Mouse (Mus musculus): ENCODE measurements around the gene 2010109A12Rik. TPM values are rescaled to one million over a fixed set of nuclear protein-coding genes. Genes with fewer than 3 reads are reported as not detected.

2010109A12Rik gene
- total and polyA plus RNA-seq, 2 experiments = 0.28 TPM; not detected in 1

GRCm38 (mm10) chr5:93231721-93232120, 25.4 kb downstream of the 2010109A12Rik start:
- Histone ChIP-seq H3K27me3 (ENCODE audit: control insufficient read depth, insufficient read depth, low read length) (no peaks in the 10 kb centered on the region), H3K79me2 (ENCODE audit: control insufficient read depth, insufficient read depth, low read length) (no peaks in the 10 kb centered on the region), H3K9ac (ENCODE audit: low read depth, low read length) (no peak overlapping the region), H3K27ac (replicated peaks; ENCODE audit: insufficient read depth, low read depth, low read length) (no peak overlapping the region), H3K36me3 (ENCODE audit: control insufficient read depth, insufficient read depth, low read length) (no peaks in the 10 kb centered on the region), H3K4me1 (ENCODE audit: control insufficient read depth, insufficient read depth, low read length) (no peaks in the 10 kb centered on the region), H3K4me3 (ENCODE audit: insufficient read depth, low read depth, low read length) (no peak overlapping the region)
- no peak for TF ChIP-seq CTCF (IDR thresholded peaks at IDR 0.05; ENCODE audit: low read depth, low read length)
- no peak for TF ChIP-seq POLR2A (IDR thresholded peaks at IDR 0.05; ENCODE audit: extremely low read depth, insufficient read depth, low read length)
- WGBS = 79% methylated on average over 3 of the region's 3 CpGs
- DNase-seq (ENCODE audit: extremely low read depth, low read depth, low spot score) = no peak

- no peak for DNase-seq (ENCODE audit: extremely low read depth, low read depth, low spot score)
- 91% methylated on average over 2 of the region's 2 CpGs for WGBS
Measured at GRCm38 (mm10) chr5:93232838-93233237, 26.5 kb downstream of the 2010109A12Rik start.

GRCm38 (mm10) chr5:93234130-93234529, 27.8 kb downstream of the 2010109A12Rik start:
- Histone ChIP-seq H3K4me1 (ENCODE audit: control insufficient read depth, insufficient read depth, low read length) (no peaks in the 10 kb centered on the region), H3K36me3 (ENCODE audit: control insufficient read depth, insufficient read depth, low read length) (no peaks in the 10 kb centered on the region), H3K9ac (ENCODE audit: low read depth, low read length) (no peak overlapping the region), H3K27me3 (ENCODE audit: control insufficient read depth, insufficient read depth, low read length) (no peaks in the 10 kb centered on the region), H3K4me3 (ENCODE audit: insufficient read depth, low read depth, low read length) (no peak overlapping the region), H3K27ac (replicated peaks; ENCODE audit: insufficient read depth, low read depth, low read length) (no peak overlapping the region), H3K79me2 (ENCODE audit: control insufficient read depth, insufficient read depth, low read length) (no peaks in the 10 kb centered on the region)
- TF ChIP-seq POLR2A (IDR thresholded peaks at IDR 0.05; ENCODE audit: extremely low read depth, insufficient read depth, low read length) (no peak), CTCF (IDR thresholded peaks at IDR 0.05; ENCODE audit: low read depth, low read length) (no peak)
- DNase-seq (ENCODE audit: extremely low read depth, low read depth, low spot score) = no peak
- 70% methylated on average over 4 of the region's 4 CpGs for WGBS

More at GRCm38 (mm10) chr5:93232838-93233237, 26.5 kb downstream of the 2010109A12Rik start:
- TF ChIP-seq CTCF (IDR thresholded peaks at IDR 0.05; ENCODE audit: low read depth, low read length) (no peak), POLR2A (IDR thresholded peaks at IDR 0.05; ENCODE audit: extremely low read depth, insufficient read depth, low read length) (no peak)
- Histone ChIP-seq H3K27me3 (ENCODE audit: control insufficient read depth, insufficient read depth, low read length) (no peaks in the 10 kb centered on the region), H3K4me3 (ENCODE audit: insufficient read depth, low read depth, low read length) (no peak overlapping the region), H3K4me1 (ENCODE audit: control insufficient read depth, insufficient read depth, low read length) (no peaks in the 10 kb centered on the region), H3K36me3 (ENCODE audit: control insufficient read depth, insufficient read depth, low read length) (no peaks in the 10 kb centered on the region), H3K79me2 (ENCODE audit: control insufficient read depth, insufficient read depth, low read length) (no peaks in the 10 kb centered on the region), H3K27ac (replicated peaks; ENCODE audit: insufficient read depth, low read depth, low read length) (no peak overlapping the region), H3K9ac (ENCODE audit: low read depth, low read length) (no peak overlapping the region)

- no peaks in the 10 kb centered on the region for H3K27me3 ChIP-seq (ENCODE audit: control insufficient read depth, insufficient read depth, low read length)
- H3K9ac ChIP-seq (ENCODE audit: low read depth, low read length) = no peak overlapping the region
- no peaks in the 10 kb centered on the region for H3K4me1 ChIP-seq (ENCODE audit: control insufficient read depth, insufficient read depth, low read length)
- H3K4me3 ChIP-seq (ENCODE audit: insufficient read depth, low read depth, low read length) = no peak overlapping the region
- no peaks in the 10 kb centered on the region for H3K79me2 ChIP-seq (ENCODE audit: control insufficient read depth, insufficient read depth, low read length)
- no peak overlapping the region for H3K27ac ChIP-seq (replicated peaks; ENCODE audit: insufficient read depth, low read depth, low read length)
- DNase-seq (ENCODE audit: extremely low read depth, low read depth, low spot score) = no peak
- 84% methylated on average over 2 of the region's 2 CpGs for WGBS
- no peak for TF ChIP-seq CTCF (IDR thresholded peaks at IDR 0.05; ENCODE audit: low read depth, low read length)
- TF ChIP-seq POLR2A (IDR thresholded peaks at IDR 0.05; ENCODE audit: extremely low read depth, insufficient read depth, low read length) = no peak
- no peaks in the 10 kb centered on the region for H3K36me3 ChIP-seq (ENCODE audit: control insufficient read depth, insufficient read depth, low read length)
Measured at GRCm38 (mm10) chr5:93234605-93235004, 28.3 kb downstream of the 2010109A12Rik start.

GRCm38 (mm10) chr5:93235888-93236287, 29.6 kb downstream of the 2010109A12Rik start:
- H3K79me2 ChIP-seq (ENCODE audit: control insufficient read depth, insufficient read depth, low read length) = no peaks in the 10 kb centered on the region
- no peaks in the 10 kb centered on the region for H3K4me1 ChIP-seq (ENCODE audit: control insufficient read depth, insufficient read depth, low read length)
- no peak overlapping the region for H3K9ac ChIP-seq (ENCODE audit: low read depth, low read length)
- no peak overlapping the region for H3K4me3 ChIP-seq (ENCODE audit: insufficient read depth, low read depth, low read length)
- H3K27me3 ChIP-seq (ENCODE audit: control insufficient read depth, insufficient read depth, low read length) = no peaks in the 10 kb centered on the region
- TF ChIP-seq CTCF (IDR thresholded peaks at IDR 0.05; ENCODE audit: low read depth, low read length) = no peak
- TF ChIP-seq POLR2A (IDR thresholded peaks at IDR 0.05; ENCODE audit: extremely low read depth, insufficient read depth, low read length) = no peak
- no peak for DNase-seq (ENCODE audit: extremely low read depth, low read depth, low spot score)
- H3K27ac ChIP-seq (replicated peaks; ENCODE audit: insufficient read depth, low read depth, low read length) = no peak overlapping the region
- no peaks in the 10 kb centered on the region for H3K36me3 ChIP-seq (ENCODE audit: control insufficient read depth, insufficient read depth, low read length)
- WGBS = 88% methylated on average over 3 of the region's 3 CpGs

GRCm38 (mm10) chr5:93236541-93236940, 30.2 kb downstream of the 2010109A12Rik start:
- H3K27ac ChIP-seq (replicated peaks; ENCODE audit: insufficient read depth, low read depth, low read length) = no peak overlapping the region
- no peak for DNase-seq (ENCODE audit: extremely low read depth, low read depth, low spot score)
- no peaks in the 10 kb centered on the region for H3K4me1 ChIP-seq (ENCODE audit: control insufficient read depth, insufficient read depth, low read length)
- no peak for TF ChIP-seq POLR2A (IDR thresholded peaks at IDR 0.05; ENCODE audit: extremely low read depth, insufficient read depth, low read length)
- TF ChIP-seq CTCF (IDR thresholded peaks at IDR 0.05; ENCODE audit: low read depth, low read length) = no peak
- 83% methylated on average over 4 of the region's 4 CpGs for WGBS
- H3K9ac ChIP-seq (ENCODE audit: low read depth, low read length) = no peak overlapping the region
- no peak overlapping the region for H3K4me3 ChIP-seq (ENCODE audit: insufficient read depth, low read depth, low read length)
- H3K79me2 ChIP-seq (ENCODE audit: control insufficient read depth, insufficient read depth, low read length) = no peaks in the 10 kb centered on the region
- no peaks in the 10 kb centered on the region for H3K36me3 ChIP-seq (ENCODE audit: control insufficient read depth, insufficient read depth, low read length)
- H3K27me3 ChIP-seq (ENCODE audit: control insufficient read depth, insufficient read depth, low read length) = no peaks in the 10 kb centered on the region

All from liver, adult 2 months (tissue).